Mouse (Mus musculus): ENCODE results near the gene Gm45234. TPM values are rescaled to one million over a fixed set of nuclear protein-coding genes. Genes with fewer than 3 reads are reported as not detected.

The Gm45234 gene
- total and polyA plus RNA-seq, 2 experiments from 2014 or later = 0.11 TPM; not detected in 1

- peaks cover 67% of the 10 kb centered on the region for H3K36me3 ChIP-seq (ENCODE audit: insufficient read depth)
- DNase-seq (no peak), ATAC-seq (peak; percentile 14; the same call in 1 of the 2 replicates)
- WGBS = 92% methylated on average over 17 of the region's 17 CpGs
- H3K4me2 ChIP-seq (ENCODE audit: low read depth) = no peak overlapping the region
- H3K9me3 ChIP-seq (ENCODE audit: low read length) = no peaks in the 10 kb centered on the region
- no peaks in the 10 kb centered on the region for H3K27me3 ChIP-seq (ENCODE audit: insufficient read depth, low read length)
- no peaks in the 10 kb centered on the region for H3K4me1 ChIP-seq (ENCODE audit: insufficient read depth)
- no peak overlapping the region for H3K27ac ChIP-seq (ENCODE audit: low read depth, low read length)
- H3K9ac ChIP-seq = no peak overlapping the region
- H3K4me3 ChIP-seq (ENCODE audit: low read depth, low read length) = no peak overlapping the region
- no peak for TF ChIP-seq CTCF (IDR thresholded peaks at IDR 0.05; ENCODE audit: low read depth)
Observed at GRCm38 (mm10) chr6:124702102-124702783, 53.6 kb downstream of the Gm45234 start.

DNA sequence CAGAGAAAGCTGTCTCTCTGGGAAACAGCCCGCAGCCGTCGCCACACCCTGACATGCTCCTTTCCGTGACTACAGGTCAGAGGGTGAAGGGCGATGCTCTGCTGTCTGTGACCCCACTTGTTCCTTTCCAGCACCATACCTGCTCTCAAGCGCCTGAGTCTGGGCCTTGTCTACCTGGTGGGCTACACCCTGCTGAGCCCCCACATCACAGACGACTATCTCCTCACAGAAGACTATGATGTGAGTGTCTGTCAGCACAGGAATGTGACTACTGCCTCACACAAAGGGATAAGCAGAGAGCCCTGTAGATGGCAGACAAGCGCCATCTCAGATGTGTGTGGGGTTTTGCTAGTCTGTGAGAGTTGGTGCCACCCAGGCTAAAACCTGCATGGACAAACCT lies 54.5 kb downstream of the Gm45234 start:
- DNase-seq (peak; percentile 31), ATAC-seq (peak; percentile 28; the same call in 1 of the 2 replicates)
- Histone ChIP-seq H3K9me3 (ENCODE audit: low read length) (no peaks in the 10 kb centered on the region), H3K27me3 (ENCODE audit: insufficient read depth, low read length) (no peaks in the 10 kb centered on the region), H3K27ac (ENCODE audit: low read depth, low read length) (no peak overlapping the region), H3K9ac (no peak overlapping the region), H3K4me3 (ENCODE audit: low read depth, low read length) (no peak overlapping the region), H3K4me1 (ENCODE audit: insufficient read depth) (no peaks in the 10 kb centered on the region), H3K4me2 (ENCODE audit: low read depth) (no peak overlapping the region), H3K36me3 (ENCODE audit: insufficient read depth) (peaks cover 66% of the 10 kb centered on the region)
- peak; percentile 53 for TF ChIP-seq CTCF (IDR thresholded peaks at IDR 0.05; ENCODE audit: low read depth)
- WGBS = 78% methylated on average over 8 of the region's 8 CpGs

DNA sequence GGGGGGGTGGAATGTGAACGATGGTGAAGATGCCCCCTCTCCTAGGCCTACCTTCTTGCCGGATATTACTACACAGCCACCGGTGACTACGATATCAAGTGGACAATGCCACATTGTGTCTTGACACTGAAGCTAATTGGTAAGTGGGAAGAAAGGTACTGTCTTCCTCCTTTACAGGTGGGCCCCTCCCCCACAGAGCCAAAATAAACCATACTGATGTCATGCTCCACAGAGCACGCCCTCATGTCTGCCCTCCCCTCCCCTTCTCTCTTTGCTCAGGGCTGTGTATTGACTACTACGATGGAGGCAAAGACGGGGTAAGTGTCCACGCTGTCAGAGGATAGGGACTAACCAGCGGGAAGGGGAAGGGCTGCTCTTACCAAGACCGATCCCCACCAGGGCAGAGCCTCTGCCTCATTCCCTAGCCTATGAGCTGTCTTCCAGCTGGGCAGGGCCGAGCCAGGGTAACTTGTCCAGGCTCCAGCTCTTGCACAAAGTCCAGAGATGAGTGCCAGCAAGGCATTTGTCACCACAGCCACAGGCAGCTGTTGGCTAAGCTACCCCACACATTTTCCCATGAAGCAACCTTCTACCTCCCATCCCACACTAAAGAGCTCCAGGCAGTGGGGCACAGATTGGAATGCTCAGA lies 55.7 kb downstream of the Gm45234 start:
- H3K9me3 ChIP-seq (ENCODE audit: low read length) = no peaks in the 10 kb centered on the region
- 83% methylated on average over 11 of the region's 11 CpGs for WGBS
- no peak overlapping the region for H3K4me2 ChIP-seq (ENCODE audit: low read depth)
- no peak overlapping the region for H3K27ac ChIP-seq (ENCODE audit: low read depth, low read length)
- peak; percentile 23; the same call in 1 of the 2 replicates for ATAC-seq
- H3K9ac ChIP-seq = no peak overlapping the region
- H3K36me3 ChIP-seq (ENCODE audit: insufficient read depth) = peaks cover 55% of the 10 kb centered on the region
- DNase-seq = no peak
- TF ChIP-seq CTCF (IDR thresholded peaks at IDR 0.05; ENCODE audit: low read depth) = no peak
- no peaks in the 10 kb centered on the region for H3K4me1 ChIP-seq (ENCODE audit: insufficient read depth)
- no peaks in the 10 kb centered on the region for H3K27me3 ChIP-seq (ENCODE audit: insufficient read depth, low read length)
- H3K4me3 ChIP-seq (ENCODE audit: low read depth, low read length) = no peak overlapping the region

- Histone ChIP-seq H3K4me2 (ENCODE audit: low read depth) (no peak overlapping the region), H3K4me1 (ENCODE audit: insufficient read depth) (no peaks in the 10 kb centered on the region), H3K27ac (ENCODE audit: low read depth, low read length) (no peak overlapping the region), H3K9ac (no peak overlapping the region), H3K9me3 (ENCODE audit: low read length) (no peaks in the 10 kb centered on the region), H3K36me3 (ENCODE audit: insufficient read depth) (peaks cover 48% of the 10 kb centered on the region), H3K27me3 (ENCODE audit: insufficient read depth, low read length) (no peaks in the 10 kb centered on the region), H3K4me3 (ENCODE audit: low read depth, low read length) (no peak overlapping the region)
- no peak for ATAC-seq
- no peak for TF ChIP-seq CTCF (IDR thresholded peaks at IDR 0.05; ENCODE audit: low read depth)
- no peak for DNase-seq
- WGBS = 87% methylated on average over 4 of the region's 4 CpGs
Observed at GRCm38 (mm10) chr6:124699366-124699765, 56.5 kb downstream of the Gm45234 start.

DNA sequence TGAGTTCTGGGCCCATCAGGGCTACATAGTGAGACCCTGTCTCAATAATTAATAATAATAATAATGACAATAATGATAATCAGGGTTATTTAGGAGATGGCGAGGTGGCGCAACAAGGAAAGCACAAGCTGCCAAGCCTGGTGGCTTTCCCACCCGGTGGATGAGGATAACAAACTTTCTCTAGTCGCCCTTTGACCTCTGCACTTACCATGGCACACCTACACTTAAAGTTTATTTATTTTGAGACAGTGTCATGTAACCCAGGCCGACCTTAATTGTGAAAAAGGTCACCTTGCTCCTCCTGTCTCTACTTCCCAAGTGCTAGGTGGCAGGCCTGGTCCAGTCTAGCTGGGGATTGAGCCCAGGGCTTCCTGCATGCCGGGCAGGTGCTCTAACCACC lies 57.1 kb downstream of the Gm45234 start:
- Histone ChIP-seq H3K4me2 (ENCODE audit: low read depth) (no peak overlapping the region), H3K4me1 (ENCODE audit: insufficient read depth) (no peaks in the 10 kb centered on the region), H3K36me3 (ENCODE audit: insufficient read depth) (peaks cover 42% of the 10 kb centered on the region), H3K4me3 (ENCODE audit: low read depth, low read length) (no peak overlapping the region), H3K27me3 (ENCODE audit: insufficient read depth, low read length) (no peaks in the 10 kb centered on the region), H3K9ac (no peak overlapping the region), H3K27ac (ENCODE audit: low read depth, low read length) (no peak overlapping the region), H3K9me3 (ENCODE audit: low read length) (no peaks in the 10 kb centered on the region)
- no peak for TF ChIP-seq CTCF (IDR thresholded peaks at IDR 0.05; ENCODE audit: low read depth)
- WGBS = 93% methylated on average over 6 of the region's 6 CpGs
- ATAC-seq (no peak), DNase-seq (no peak)

GRCm38 (mm10) chr6:124696441-124697150 lies 59.2 kb downstream of the Gm45234 start:
- H3K4me3 ChIP-seq (ENCODE audit: low read depth, low read length) = no peak overlapping the region
- peaks cover 20% of the 10 kb centered on the region for H3K36me3 ChIP-seq (ENCODE audit: insufficient read depth)
- ATAC-seq = no peak
- no peaks in the 10 kb centered on the region for H3K4me1 ChIP-seq (ENCODE audit: insufficient read depth)
- H3K27ac ChIP-seq (ENCODE audit: low read depth, low read length) = no peak overlapping the region
- no peak overlapping the region for H3K4me2 ChIP-seq (ENCODE audit: low read depth)
- no peak for TF ChIP-seq CTCF (IDR thresholded peaks at IDR 0.05; ENCODE audit: low read depth)
- no peak overlapping the region for H3K9ac ChIP-seq
- 92% methylated on average over 7 of the region's 7 CpGs for WGBS
- DNase-seq = no peak
- no peaks in the 10 kb centered on the region for H3K27me3 ChIP-seq (ENCODE audit: insufficient read depth, low read length)
- H3K9me3 ChIP-seq (ENCODE audit: low read length) = no peaks in the 10 kb centered on the region

All from forebrain, postnatal 0 days (tissue).